Mouse (Mus musculus) midbrain, embryonic 14.5 days (tissue): Measurements from ENCODE around the gene Dnajc1. TPM values are rescaled to one million over a fixed set of nuclear protein-coding genes. Genes with fewer than 3 reads are reported as not detected.

Source experiments
- ATAC-seq: fragments of 200-750 bp; cut with Nextera tagmentation; 2 replicates; pipeline ENCODE4 v1.8.0; 2017; ENCODE audit warnings: moderate number of reproducible peaks, moderate library complexity; ENCODE audit not compliant: low FRiP score, low TSS enrichment
- DNase-seq: peaks from one replicate; pipeline ENCODE4 v3.0.0-alpha.2; 2015
- H3K27ac ChIP-seq: fragments of 300-500 bp; sonication (generic); replicated peaks from 2 replicates; pipeline ENCODE4 v1.5.1; 2014; ENCODE audit warnings: mild to moderate bottlenecking, low read depth, low read length, moderate library complexity
- H3K27me3 ChIP-seq: fragments of 300-500 bp; sonication (generic); 2 replicates; pipeline ENCODE4 v1.6.1; 2014; ENCODE audit warnings: low read length, control low read depth, mixed read lengths; ENCODE audit not compliant: control insufficient read depth, insufficient read depth
- H3K36me3 ChIP-seq: fragments of 300-500 bp; sonication (generic); 2 replicates; pipeline ENCODE4 v1.6.1; 2014; ENCODE audit warnings: low read length, control low read depth; ENCODE audit not compliant: control insufficient read depth, insufficient read depth
- H3K4me1 ChIP-seq: fragments of 300-500 bp; sonication (generic); 2 replicates; pipeline ENCODE4 v1.6.1; 2014; ENCODE audit warnings: mild to moderate bottlenecking, antibody characterized with exemption, low read length, control low read depth; ENCODE audit not compliant: control insufficient read depth, insufficient read depth
- H3K4me2 ChIP-seq: fragments of 300-500 bp; sonication (generic); 2 replicates; pipeline ENCODE4 v1.6.1; 2014; ENCODE audit warnings: mild to moderate bottlenecking, low read length, moderate library complexity
- H3K4me3 ChIP-seq: fragments of 300-500 bp; sonication (generic); replicated peaks from 2 replicates; pipeline ENCODE4 v1.5.1; 2014; ENCODE audit warnings: low read depth, low read length
- H3K9ac ChIP-seq: fragments of 300-500 bp; sonication (generic); replicated peaks from 2 replicates; pipeline ENCODE4 v1.6.1; 2014; ENCODE audit warnings: mild to moderate bottlenecking, low read length, moderate library complexity
- H3K9me3 ChIP-seq: fragments of 300-500 bp; sonication (generic); 2 replicates; pipeline ENCODE4 v1.6.1; 2016; ENCODE audit warnings: low read length, control low read depth, mixed read lengths; ENCODE audit not compliant: control insufficient read depth
- WGBS: fragments of 180-500 bp; shearing (Covaris S2); extraction: QIAGEN DNeasy Blood & Tissue Kit; methylation state at CpG from one replicate; pipeline ENCODE4 v1.1.7; 2014; 5-methylcytosine and 5-hydroxymethylcytosine counted together
- polyA plus RNA-seq: library from polyadenylated mRNA; unstranded; fragments of >200 nt; fragmentation: Nextera tagmentation; extraction: Ambion mirVana; gene quantifications from 2 replicates; pipeline ENCODE4 v1.2.1, GENCODE M21; 2014

Gene Dnajc1
- polyA plus RNA-seq, 1 experiment from 2014 or later: 22.2 TPM

- 83% methylated on average over 11 of the region's 11 CpGs for WGBS
- Histone ChIP-seq H3K4me3 (no peak overlapping the region), H3K9ac (no peak overlapping the region), H3K27me3 (no peaks in the 10 kb centered on the region), H3K4me2 (no peak overlapping the region), H3K36me3 (no peaks in the 10 kb centered on the region), H3K27ac (no peak overlapping the region), H3K4me1 (no peaks in the 10 kb centered on the region), H3K9me3 (no peaks in the 10 kb centered on the region)
- DNase-seq (no peak), ATAC-seq (no peak)
Measured at GRCm38 (mm10) chr2:18372400-18373182, 20.0 kb downstream of the Dnajc1 start.

- H3K27me3 ChIP-seq: no peaks in the 10 kb centered on the region
- no peak for ATAC-seq
- no peaks in the 10 kb centered on the region for H3K9me3 ChIP-seq
- no peak overlapping the region for H3K9ac ChIP-seq
- H3K4me3 ChIP-seq: no peak overlapping the region
- WGBS: 77% methylated on average over 4 of the region's 4 CpGs
- H3K4me1 ChIP-seq: no peaks in the 10 kb centered on the region
- no peaks in the 10 kb centered on the region for H3K36me3 ChIP-seq
- H3K27ac ChIP-seq: no peak overlapping the region
- DNase-seq: no peak
- no peak overlapping the region for H3K4me2 ChIP-seq
Measured at GRCm38 (mm10) chr2:18370794-18371498, 21.7 kb downstream of the Dnajc1 start.

- ATAC-seq (no peak), DNase-seq (no peak)
- H3K27ac ChIP-seq: no peak overlapping the region
- 0 out of 2 replicates have a peak, but pooled peaks cover 5% of the 10 kb centered on the region for H3K9me3 ChIP-seq
- H3K9ac ChIP-seq: no peak overlapping the region
- H3K4me3 ChIP-seq: no peak overlapping the region
- no peaks in the 10 kb centered on the region for H3K4me1 ChIP-seq
- no peak overlapping the region for H3K4me2 ChIP-seq
- no peaks in the 10 kb centered on the region for H3K27me3 ChIP-seq
- WGBS: 92% methylated on average over 1 of the region's 1 CpGs
- no peaks in the 10 kb centered on the region for H3K36me3 ChIP-seq
Measured at GRCm38 (mm10) chr2:18364402-18364801, 28.2 kb downstream of the Dnajc1 start.

- peak; percentile 39 for DNase-seq
- no peaks in the 10 kb centered on the region for H3K4me1 ChIP-seq
- H3K27ac ChIP-seq: no peak overlapping the region
- H3K9ac ChIP-seq: no peak overlapping the region
- H3K4me2 ChIP-seq: no peak overlapping the region
- no peak overlapping the region for H3K4me3 ChIP-seq
- no peaks in the 10 kb centered on the region for H3K36me3 ChIP-seq
- H3K27me3 ChIP-seq: no peaks in the 10 kb centered on the region
- H3K9me3 ChIP-seq: no peaks in the 10 kb centered on the region
- no peak for ATAC-seq
Measured at GRCm38 (mm10) chr2:18355293-18355692, 37.3 kb downstream of the Dnajc1 start.

GRCm38 (mm10) chr2:18352620-18353019 is 40.0 kb downstream of the Dnajc1 start:
- Histone ChIP-seq H3K27ac (no peak overlapping the region), H3K36me3 (no peaks in the 10 kb centered on the region), H3K4me3 (no peak overlapping the region), H3K4me1 (no peaks in the 10 kb centered on the region), H3K9me3 (no peaks in the 10 kb centered on the region), H3K4me2 (no peak overlapping the region), H3K27me3 (no peaks in the 10 kb centered on the region), H3K9ac (no peak overlapping the region)
- DNase-seq: peak; percentile 8
- no peak for ATAC-seq
- 94% methylated on average over 2 of the region's 2 CpGs for WGBS

GRCm38 (mm10) chr2:18343464-18343863 is 49.2 kb downstream of the Dnajc1 start:
- H3K27ac ChIP-seq: no peak overlapping the region
- peaks cover 3% of the 10 kb centered on the region; the same call in 1 of the 2 replicates for H3K9me3 ChIP-seq
- no peak overlapping the region for H3K4me3 ChIP-seq
- H3K4me2 ChIP-seq: no peak overlapping the region
- 40% methylated on average over 2 of the region's 2 CpGs for WGBS
- ATAC-seq (peak; percentile 57; the same call in 1 of the 2 replicates), DNase-seq (peak; percentile 64)
- no peaks in the 10 kb centered on the region for H3K36me3 ChIP-seq
- no peaks in the 10 kb centered on the region for H3K4me1 ChIP-seq
- no peaks in the 10 kb centered on the region for H3K27me3 ChIP-seq
- H3K9ac ChIP-seq: no peak overlapping the region

- Histone ChIP-seq H3K4me1 (no peaks in the 10 kb centered on the region), H3K27ac (no peak overlapping the region), H3K4me2 (no peak overlapping the region), H3K36me3 (no peaks in the 10 kb centered on the region), H3K27me3 (no peaks in the 10 kb centered on the region), H3K4me3 (no peak overlapping the region), H3K9me3 (no peaks in the 10 kb centered on the region; the same call in 1 of the 2 replicates), H3K9ac (no peak overlapping the region)
- DNase-seq (no peak), ATAC-seq (no peak)
- WGBS: 92% methylated on average over 2 of the region's 2 CpGs
Measured at GRCm38 (mm10) chr2:18318671-18319070, 74.0 kb downstream of the Dnajc1 start.

GRCm38 (mm10) chr2:18317503-18318281 is 74.9 kb downstream of the Dnajc1 start:
- no peak for ATAC-seq
- H3K9me3 ChIP-seq: no peaks in the 10 kb centered on the region; the same call in 1 of the 2 replicates
- no peak for DNase-seq
- H3K4me2 ChIP-seq: no peak overlapping the region
- H3K36me3 ChIP-seq: no peaks in the 10 kb centered on the region
- WGBS: 91% methylated on average over 7 of the region's 7 CpGs
- no peak overlapping the region for H3K4me3 ChIP-seq
- no peak overlapping the region for H3K27ac ChIP-seq
- H3K4me1 ChIP-seq: no peaks in the 10 kb centered on the region
- no peak overlapping the region for H3K9ac ChIP-seq
- no peaks in the 10 kb centered on the region for H3K27me3 ChIP-seq
